Mouse (Mus musculus) ES-E14 (cell line): ENCODE data around the gene Spats2l. TPM values are rescaled to one million over a fixed set of nuclear protein-coding genes. Genes with fewer than 3 reads are reported as not detected.

ENCODE experiments used
- DNase-seq: peaks from one replicate; pipeline ENCODE4 v3.0.0-alpha.2; 2013; ENCODE audit warnings: low read depth, low spot score
- H3K27ac ChIP-seq: 2 replicates; pipeline ENCODE4 v1.5.1; 2012; ENCODE audit warnings: low read depth, mild to moderate bottlenecking, low read length, moderate library complexity, mixed read lengths; ENCODE audit not compliant: poor library complexity, insufficient read depth, severe bottlenecking
- H3K36me3 ChIP-seq: 2 replicates; pipeline ENCODE4 v1.6.1; 2012; ENCODE audit warnings: mild to moderate bottlenecking, low read length, moderate library complexity, mixed read lengths; ENCODE audit not compliant: control insufficient read depth, poor library complexity, insufficient read depth, severe bottlenecking
- H3K4me1 ChIP-seq, 2 experiments: fragments of 150-350 bp in 1 of 2; sonication (generic) in 1 of 2; 2 replicates each; pipeline ENCODE4 v1.6.1; 2012; ENCODE audit warnings: low read length in 2 of 2, mild to moderate bottlenecking in 1 of 2, mixed read lengths in 1 of 2; ENCODE audit not compliant: control insufficient read depth in 2 of 2, insufficient read depth in 2 of 2, poor library complexity in 1 of 2
- H3K4me3 ChIP-seq, 2 experiments: fragments of 150-350 bp in 1 of 2; sonication (generic) in 1 of 2; 2 replicates each; pipeline ENCODE4 v1.5.1; 2012; ENCODE audit warnings: low read length in 2 of 2, low read depth in 1 of 2, mild to moderate bottlenecking in 1 of 2, mixed read lengths in 1 of 2; ENCODE audit not compliant: insufficient read depth in 1 of 2, poor library complexity in 1 of 2, severe bottlenecking in 1 of 2
- H3K9ac ChIP-seq: 2 replicates; pipeline ENCODE4 v1.6.1; 2012; ENCODE audit warnings: low read depth, mild to moderate bottlenecking, low read length, mixed read lengths; ENCODE audit not compliant: poor library complexity, insufficient read depth, severe bottlenecking
- H3K9me3 ChIP-seq: fragments of 150-350 bp; sonication (generic); 2 replicates; pipeline ENCODE4 v1.6.1; 2012; ENCODE audit warnings: low read depth, mild to moderate bottlenecking, low read length; ENCODE audit not compliant: control insufficient read depth, insufficient read depth
- CHD2 ChIP-seq: IDR thresholded peaks from 2 replicates; pipeline ENCODE4 v1.6.1; 2014; ENCODE audit warnings: mild to moderate bottlenecking, low read depth, low read length, inconsistent platforms
- HCFC1 ChIP-seq: IDR thresholded peaks from 2 replicates; pipeline ENCODE4 v1.6.1; 2012; ENCODE audit warnings: low read length, inconsistent platforms, borderline replicate concordance; ENCODE audit not compliant: insufficient read depth
- MAFK ChIP-seq: IDR thresholded peaks from 2 replicates; pipeline ENCODE4 v1.6.1; 2014; ENCODE audit warnings: mild to moderate bottlenecking, low read depth, low read length, inconsistent platforms; ENCODE audit not compliant: insufficient read depth
- ZC3H11A ChIP-seq: IDR thresholded peaks from 2 replicates; pipeline ENCODE4 v1.6.1; 2012; ENCODE audit warnings: low read depth, mild to moderate bottlenecking, inconsistent platforms, low read length, borderline replicate concordance
- ZNF384 ChIP-seq: IDR thresholded peaks from 2 replicates; pipeline ENCODE4 v1.6.1; 2012; ENCODE audit warnings: low read depth, low read length, inconsistent platforms
- in situ Hi-C, 2 experiments: fragments of 600-800 bp; cut with MboI; formaldehyde crosslinking; loops; one replicate each; pipeline ENCODE4 v1.15.1; 2025; ENCODE audit warnings: low sequenced_read_pairs in 2 of 2, inconsistent platforms in 1 of 2; ENCODE audit not compliant: unreplicated experiment in 2 of 2
- total RNA-seq: library from RNA; depleted of rRNA; stranded (reverse); fragments of 300-350 nt; gene quantifications from 2 replicates; pipeline ENCODE4 v1.2.3, GENCODE M21; 2012

Spats2l gene
- total RNA-seq, 1 experiment, result 2.3 TPM

GRCm38 (mm10) chr1:57742266-57742665 lies 31.7 kb upstream of the Spats2l start:
- H3K9ac ChIP-seq, result no peak overlapping the region
- no peaks in the 10 kb centered on the region for H3K36me3 ChIP-seq
- TF ChIP-seq MAFK (no peak), HCFC1 (no peak), CHD2 (no peak), ZNF384 (no peak), ZC3H11A (no peak)
- DNase-seq, result no peak
- H3K4me3 ChIP-seq, result no peak overlapping the region
- H3K9me3 ChIP-seq, result no peaks in the 10 kb centered on the region
- in situ Hi-C loops, result no loop called here
- no peak overlapping the region for H3K27ac ChIP-seq
- no peaks in the 10 kb centered on the region for H3K4me1 ChIP-seq

GRCm38 (mm10) chr1:57751781-57752180 lies 22.2 kb upstream of the Spats2l start:
- no peak for DNase-seq
- TF ChIP-seq HCFC1 (no peak), ZNF384 (no peak), MAFK (no peak), ZC3H11A (no peak), CHD2 (no peak)

GRCm38 (mm10) chr1:57766396-57766795 lies 7.6 kb upstream of the Spats2l start:
- no peaks in the 10 kb centered on the region for H3K36me3 ChIP-seq
- in situ Hi-C loops, result no loop called here
- no peak overlapping the region for H3K27ac ChIP-seq
- no peak for DNase-seq
- TF ChIP-seq CHD2 (no peak), MAFK (no peak), ZNF384 (no peak), HCFC1 (no peak), ZC3H11A (no peak)
- H3K4me1 ChIP-seq, result no peaks in the 10 kb centered on the region
- H3K9ac ChIP-seq, result no peak overlapping the region
- no peaks in the 10 kb centered on the region for H3K9me3 ChIP-seq
- H3K4me3 ChIP-seq, result no peak overlapping the region

More at GRCm38 (mm10) chr1:57751781-57752180, 22.2 kb upstream of the Spats2l start:
- Histone ChIP-seq H3K9ac (no peak overlapping the region), H3K4me3 (no peak overlapping the region), H3K4me1 (no peaks in the 10 kb centered on the region), H3K36me3 (no peaks in the 10 kb centered on the region), H3K27ac (no peak overlapping the region), H3K9me3 (no peaks in the 10 kb centered on the region)
- in situ Hi-C loops, result no loop called here

DNA sequence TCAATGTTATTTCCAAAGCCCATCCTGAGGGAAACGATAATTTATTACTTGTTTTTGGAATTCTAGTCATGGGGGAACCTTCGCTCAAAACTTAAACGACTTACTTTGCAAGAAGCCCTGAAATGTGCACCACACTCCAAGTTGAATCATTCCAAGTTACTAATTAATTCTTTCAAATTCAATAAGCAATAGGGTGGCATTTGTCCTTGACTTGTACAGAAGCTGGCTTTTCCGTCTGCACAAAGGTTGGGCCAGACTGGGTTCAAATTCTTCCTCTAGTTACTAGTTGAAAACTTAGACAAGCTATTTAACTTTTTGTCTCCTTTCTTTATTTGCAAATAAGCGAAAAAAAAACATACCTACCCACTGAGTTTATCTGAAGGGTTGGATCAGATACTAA lies 636 bp upstream of the Spats2l start:
- Histone ChIP-seq H3K4me1 (0 out of 4 replicates have a peak, but pooled peaks cover 0 to 2% of the 10 kb centered on the region in 2 experiments), H3K27ac (no peak overlapping the region), H3K9me3 (no peaks in the 10 kb centered on the region), H3K36me3 (no peaks in the 10 kb centered on the region), H3K9ac (no peak overlapping the region), H3K4me3 (no peak overlapping the region)
- TF ChIP-seq HCFC1 (no peak), ZNF384 (no peak), CHD2 (no peak), MAFK (no peak), ZC3H11A (no peak)
- DNase-seq, result no peak
- in situ Hi-C loops, result no loop called here
